Mouse (Mus musculus) CD8-positive naive resting alpha-beta T cell, adult 2 months (primary cell): ENCODE data around the gene Hsp90ab1.

Experiments used
- DNase-seq, 2 experiments: peaks; one replicate each; pipeline ENCODE4 v3.0.0; 2022; ENCODE audit warnings: low read depth in 2 of 2, low spot score in 2 of 2

The Hsp90ab1 gene

GRCm38 (mm10) chr17:45557998-45558862 is 14.8 kb downstream of the Hsp90ab1 start:
- peak; percentile 40 to 53 for DNase-seq

- DNase-seq, result no peak
Observed at GRCm38 (mm10) chr17:45557246-45557824, 15.7 kb downstream of the Hsp90ab1 start.

GRCm38 (mm10) chr17:45556514-45557245 is 16.4 kb downstream of the Hsp90ab1 start:
- no peak for DNase-seq

- DNase-seq, result no peak
Observed at GRCm38 (mm10) chr17:45556107-45556489, 17.0 kb downstream of the Hsp90ab1 start.

- peak; percentile 97 to 99 for DNase-seq
Observed at GRCm38 (mm10) chr17:45555452-45556106, 17.5 kb downstream of the Hsp90ab1 start, which contains the start of gene Nfkbie. Nfkbie (plus strand) TSS chr17:45555703.

DNA sequence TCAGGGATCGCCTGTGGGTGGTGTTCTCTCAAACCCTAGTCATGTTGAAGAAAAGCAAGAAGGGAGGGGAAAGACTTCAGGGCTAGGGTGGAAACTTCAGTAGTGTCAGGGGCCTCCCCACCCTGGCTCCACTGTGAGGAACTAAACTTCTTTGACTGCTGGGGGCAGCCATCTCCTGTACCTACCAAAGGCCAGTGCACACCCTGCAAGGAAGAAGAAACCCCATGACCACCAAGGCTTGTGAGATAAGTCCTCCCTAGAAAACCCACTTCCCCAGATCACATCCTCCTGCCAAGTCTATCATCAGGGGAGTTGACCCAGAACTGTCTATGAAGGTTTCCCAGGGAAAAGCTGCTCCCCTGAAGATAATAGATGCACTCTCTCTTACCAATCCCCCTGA is 18.7 kb downstream of the Hsp90ab1 start:
- no peak for DNase-seq

GRCm38 (mm10) chr17:45553065-45553464 is 20.0 kb downstream of the Hsp90ab1 start:
- DNase-seq, result no peak

GRCm38 (mm10) chr17:45551816-45552451 is 21.1 kb downstream of the Hsp90ab1 start:
- peak; percentile 72 to 82 for DNase-seq

- no peak for DNase-seq
Observed at GRCm38 (mm10) chr17:45551249-45551796, 21.7 kb downstream of the Hsp90ab1 start.

DNA sequence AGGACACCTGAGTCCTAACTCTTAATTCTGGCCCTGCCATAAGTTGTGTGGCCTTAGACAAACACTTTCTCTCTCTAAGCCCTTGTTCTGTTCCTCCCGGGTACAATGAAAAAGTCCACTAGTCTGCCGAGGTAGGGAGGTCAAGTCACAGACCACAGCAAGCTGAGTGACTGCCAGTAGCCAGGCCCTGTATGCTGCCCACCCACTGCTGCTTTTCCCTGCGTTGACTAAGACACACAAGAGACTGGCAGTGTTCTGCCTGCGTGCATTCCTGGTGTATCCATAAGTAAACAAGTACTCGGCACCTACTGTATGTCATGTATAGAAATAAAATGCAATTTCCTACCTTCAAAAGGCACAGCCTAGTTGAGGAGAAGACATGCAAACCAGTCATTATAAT is 22.8 kb downstream of the Hsp90ab1 start:
- DNase-seq, result no peak

DNA sequence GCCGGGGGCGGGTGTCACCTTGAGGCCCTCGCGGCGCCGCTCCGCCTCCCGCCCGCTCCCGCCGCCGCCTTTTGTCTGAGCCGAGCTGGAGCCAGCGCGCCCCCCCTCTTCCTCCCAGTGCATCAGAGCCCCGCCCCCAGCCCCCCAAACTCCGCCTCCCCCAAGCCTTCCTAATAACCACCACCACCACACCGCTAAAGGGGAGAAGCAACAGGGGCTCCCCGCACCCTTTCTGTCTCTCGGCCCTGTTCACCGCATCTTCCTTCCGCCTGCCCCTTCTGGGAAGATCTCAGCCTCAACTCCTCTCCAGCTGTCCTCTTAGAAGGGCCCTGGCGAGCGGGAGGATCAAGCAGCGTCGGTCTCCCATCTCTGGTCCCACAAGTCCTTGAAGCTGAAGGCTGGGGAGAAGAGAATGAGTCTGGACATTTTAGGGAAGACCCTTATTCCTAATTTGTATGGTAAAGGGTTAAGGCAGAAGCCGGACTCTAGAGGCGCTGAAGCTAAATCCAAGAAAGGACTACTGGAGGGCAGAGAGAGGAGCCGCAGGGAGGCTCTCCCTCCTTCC is 23.4 kb downstream of the Hsp90ab1 start, which contains the start of gene Tmem151b:
Gene Tmem151b (minus strand): TSS at position 61 of the 565 bp plus-strand sequence.
- DNase-seq, result no peak

DNA sequence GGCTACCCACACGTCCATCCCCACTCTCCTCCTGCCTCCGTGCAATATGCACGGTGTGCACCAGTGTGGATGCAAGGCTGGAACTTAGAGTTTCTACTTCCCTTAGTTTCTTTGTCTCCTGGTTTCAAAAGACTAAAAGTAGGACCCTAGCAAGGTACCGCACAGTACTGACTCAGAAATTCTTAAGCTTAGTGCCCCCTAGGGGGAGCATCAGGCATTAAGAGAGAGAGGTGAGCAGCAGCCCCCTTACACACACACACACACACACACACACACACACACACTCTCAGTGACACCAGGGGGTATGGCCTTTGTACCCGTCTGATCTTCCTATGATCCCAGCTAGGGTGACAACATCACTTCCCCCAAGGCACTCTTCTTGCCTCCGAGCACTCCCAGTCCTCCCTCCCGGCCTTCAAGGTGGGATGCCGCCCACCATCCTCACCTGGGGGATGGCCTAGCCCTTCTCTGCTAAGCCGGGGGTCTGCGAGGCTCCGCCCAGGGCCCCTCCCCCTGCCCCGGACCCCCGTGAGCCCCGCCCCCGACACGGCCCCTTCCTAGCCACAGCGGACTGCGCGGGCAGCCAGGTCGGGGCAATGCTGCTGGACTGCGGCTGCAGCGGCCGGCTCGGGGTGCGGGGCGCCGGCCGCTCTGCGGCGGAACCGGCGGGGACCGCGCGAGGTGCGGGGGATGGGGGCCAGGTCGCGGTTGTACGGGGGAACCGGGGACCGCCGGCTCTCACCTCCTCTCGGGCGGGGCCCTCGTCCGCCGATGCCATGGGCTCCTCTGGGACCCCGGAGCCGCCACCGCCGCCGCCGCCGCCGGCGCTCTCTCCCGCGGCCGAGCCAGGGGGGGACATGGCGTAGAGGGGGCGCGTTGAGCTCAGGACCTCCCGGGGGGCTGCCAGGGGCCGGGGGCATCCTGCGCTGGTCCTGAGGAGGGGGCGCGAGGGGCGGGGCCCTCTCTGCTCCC is 24.2 kb downstream of the Hsp90ab1 start:
- no peak for DNase-seq

DNA sequence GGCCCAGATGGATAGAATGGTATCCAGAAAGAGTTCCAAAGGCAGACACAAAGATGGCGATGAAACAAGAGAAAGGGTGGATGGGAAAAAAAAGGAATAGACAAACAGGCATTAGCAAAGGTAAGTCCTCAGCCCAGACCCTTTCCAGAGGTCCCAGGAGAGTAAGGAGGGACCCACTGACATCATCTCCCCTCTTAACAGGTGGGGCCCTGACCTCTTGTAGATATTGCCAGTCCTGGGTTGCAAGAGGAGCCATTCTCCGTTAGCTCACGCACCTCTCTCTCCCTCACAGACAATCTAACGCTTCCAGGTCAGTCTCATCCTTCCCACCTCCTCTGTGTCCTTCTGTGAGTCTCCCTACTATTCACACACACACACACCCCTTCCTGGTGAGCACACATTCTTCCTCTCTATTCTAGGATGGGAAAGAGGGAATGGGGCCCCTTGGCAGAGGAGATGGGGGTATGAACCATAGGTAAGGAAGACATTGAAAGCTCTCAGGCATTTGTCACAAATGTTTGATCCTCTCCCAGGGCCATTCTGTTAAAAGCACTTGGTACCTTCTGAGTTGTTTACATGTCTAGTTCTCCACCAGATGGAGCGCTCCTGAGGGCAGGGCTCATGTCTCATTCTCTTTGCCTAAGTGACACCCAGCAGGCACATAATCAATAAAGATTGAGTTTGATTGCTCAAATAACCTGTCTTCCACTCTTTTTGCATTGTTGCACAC is 25.4 kb downstream of the Hsp90ab1 start:
- no peak for DNase-seq

DNA sequence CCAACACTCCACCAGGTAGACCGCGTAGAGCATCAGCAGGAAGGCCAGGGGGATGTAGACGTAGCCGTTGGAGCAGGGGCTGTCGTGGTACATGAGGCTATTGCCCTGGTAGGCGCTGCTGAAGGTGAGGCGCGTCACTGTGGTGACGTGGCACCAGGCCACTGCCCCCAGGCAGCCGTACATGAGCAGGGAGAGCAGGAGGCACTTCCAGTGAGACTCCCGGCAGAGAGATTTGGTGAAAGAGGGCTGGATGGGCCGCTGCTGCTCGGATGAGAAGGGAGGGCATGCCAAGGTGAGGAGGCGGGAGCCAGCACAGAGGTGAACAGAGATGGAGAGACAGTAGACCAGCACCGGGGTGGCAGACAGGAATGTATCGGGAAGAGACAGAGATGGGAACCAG is 26.1 kb downstream of the Hsp90ab1 start:
- no peak for DNase-seq

DNA sequence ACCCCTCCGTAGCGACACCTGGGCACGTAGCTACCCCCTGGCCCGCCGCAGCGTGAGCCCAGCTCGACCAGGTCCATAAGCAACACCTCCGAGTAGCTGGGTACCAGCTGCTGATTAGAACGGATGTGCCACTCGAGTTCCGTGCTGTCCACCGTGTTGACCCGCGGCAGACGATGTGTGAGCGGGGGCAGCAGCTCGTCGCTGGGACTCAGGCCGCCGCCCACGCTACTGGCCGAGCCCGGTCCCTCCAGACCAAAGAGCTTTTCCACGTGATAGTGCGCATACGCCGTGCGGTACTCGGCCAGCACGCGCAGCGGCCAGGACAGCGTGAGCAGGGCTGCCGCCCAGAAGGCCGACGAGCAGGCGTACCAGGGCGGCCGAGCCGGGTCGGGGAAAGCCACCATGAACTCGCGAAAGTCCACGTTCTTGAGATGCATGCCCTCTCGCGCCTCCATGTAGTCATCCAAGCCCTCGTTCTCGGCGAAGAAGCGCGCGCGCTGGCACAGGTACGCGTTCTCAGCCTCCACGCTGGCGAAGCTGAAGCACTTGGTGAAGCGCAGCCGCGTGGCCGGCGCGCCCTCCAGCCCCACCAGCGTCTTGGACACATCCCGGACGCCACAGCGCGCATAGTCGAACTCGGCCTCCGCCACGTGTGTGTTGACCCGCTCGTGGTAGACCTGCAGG is 27.7 kb downstream of the Hsp90ab1 start:
- DNase-seq, result no peak

DNA sequence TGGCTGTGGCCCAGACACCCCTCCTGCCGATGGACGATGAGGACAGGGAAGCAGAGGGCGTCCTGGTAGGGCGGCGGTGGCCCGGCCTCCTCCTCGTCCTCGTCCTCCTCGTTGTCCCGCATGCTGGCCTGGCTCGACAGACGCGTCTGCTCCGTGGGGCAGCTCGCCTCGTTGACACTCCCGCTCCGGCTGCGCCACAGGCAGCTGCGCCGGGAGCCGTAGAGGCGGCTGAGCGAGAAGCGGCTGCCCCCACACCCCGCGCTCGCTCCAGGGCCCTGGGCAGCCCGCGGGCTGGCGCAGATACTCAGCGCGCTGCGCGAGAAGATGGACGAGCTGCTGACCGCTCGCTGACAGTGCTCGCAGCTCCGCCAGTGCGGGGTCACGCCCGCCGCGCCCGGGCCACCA is 28.2 kb downstream of the Hsp90ab1 start:
- DNase-seq, result no peak

DNA sequence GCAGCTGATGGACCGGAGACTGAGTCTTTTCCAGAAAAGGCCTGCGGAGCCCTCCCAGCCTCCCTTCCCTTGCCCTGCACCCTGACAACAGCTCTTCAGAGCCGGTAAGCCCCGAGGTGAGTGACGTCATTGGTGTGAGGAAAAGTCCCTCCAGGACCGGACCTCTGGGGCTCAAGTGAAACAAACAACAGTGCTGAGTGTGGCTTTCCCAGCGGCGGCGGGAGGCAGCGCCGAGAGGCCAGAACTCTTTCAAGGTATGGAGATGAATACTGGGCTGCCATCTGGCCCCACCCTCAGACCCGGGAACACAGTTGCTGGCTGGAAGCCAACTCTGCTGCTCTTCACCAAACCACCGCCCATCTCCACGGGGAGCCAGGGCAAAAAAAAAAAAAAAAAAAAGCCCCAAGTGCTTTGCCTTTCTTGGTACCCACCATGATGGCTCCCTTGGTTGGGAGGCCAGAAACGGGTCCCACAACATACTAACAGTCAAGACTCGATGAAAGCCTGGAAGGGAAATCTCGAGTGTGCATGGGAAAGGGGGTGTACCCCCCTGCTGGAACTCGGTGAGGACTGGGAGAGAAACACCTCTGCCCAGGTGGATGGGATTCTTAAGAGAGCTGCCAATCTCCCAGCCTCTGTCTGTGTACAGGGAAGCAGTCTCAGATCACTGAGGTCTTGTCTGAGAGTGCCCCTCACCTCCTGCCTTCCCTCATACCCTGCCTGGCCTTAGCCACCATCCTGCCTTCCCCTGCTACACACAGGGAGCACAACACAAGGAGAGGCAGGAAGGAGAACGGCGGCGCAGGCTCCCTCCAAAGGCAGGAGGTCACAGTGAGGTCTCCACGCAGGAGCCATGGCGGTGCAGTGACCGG is 28.8 kb downstream of the Hsp90ab1 start:
- no peak for DNase-seq
